Mouse (Mus musculus): ENCODE results near the gene Pgam2. TPM values are rescaled to one million over a fixed set of nuclear protein-coding genes. Genes with fewer than 3 reads are reported as not detected.

Gene Pgam2
- total and polyA plus RNA-seq, 2 experiments from 2014 or later: 3.8 TPM; not detected in 1

GRCm38 (mm10) chr11:5804174-5804573 is 641 bp upstream of the Pgam2 start:
- Histone ChIP-seq H3K27ac (ENCODE audit: low read depth, low read length) (no peak overlapping the region), H3K36me3 (ENCODE audit: insufficient read depth, low read length) (peaks cover 25% of the 10 kb centered on the region), H3K4me1 (ENCODE audit: insufficient read depth, low read length) (0 out of 2 replicates have a peak, but pooled peaks cover 5% of the 10 kb centered on the region), H3K9ac (replicated peaks; ENCODE audit: low read length, poor library complexity, severe bottlenecking) (no peak overlapping the region), H3K4me2 (ENCODE audit: low read depth, low read length, poor library complexity, severe bottlenecking) (no peak overlapping the region), H3K9me3 (ENCODE audit: low read length) (no peaks in the 10 kb centered on the region), H3K27me3 (ENCODE audit: insufficient read depth, low read length) (no peaks in the 10 kb centered on the region), H3K4me3 (ENCODE audit: low read depth, low read length) (no peak overlapping the region)
- no peak for TF ChIP-seq CTCF (IDR thresholded peaks at IDR 0.05)
- WGBS: 78% methylated on average over 5 of the region's 5 CpGs
- DNase-seq (ENCODE audit: low spot score): no peak
- ATAC-seq (ENCODE audit: low FRiP score): no peak

- 0 out of 2 replicates have a peak, but pooled peaks cover 5% of the 10 kb centered on the region for H3K4me1 ChIP-seq (ENCODE audit: insufficient read depth, low read length)
- peaks cover 37% of the 10 kb centered on the region for H3K36me3 ChIP-seq (ENCODE audit: insufficient read depth, low read length)
- no peak overlapping the region for H3K27ac ChIP-seq (ENCODE audit: low read depth, low read length)
- ATAC-seq (ENCODE audit: low FRiP score): no peak
- H3K9ac ChIP-seq (replicated peaks; ENCODE audit: low read length, poor library complexity, severe bottlenecking): no peak overlapping the region
- no peak overlapping the region for H3K4me3 ChIP-seq (ENCODE audit: low read depth, low read length)
- H3K9me3 ChIP-seq (ENCODE audit: low read length): no peaks in the 10 kb centered on the region
- DNase-seq (ENCODE audit: low spot score): no peak
- H3K4me2 ChIP-seq (ENCODE audit: low read depth, low read length, poor library complexity, severe bottlenecking): no peak overlapping the region
- H3K27me3 ChIP-seq (ENCODE audit: insufficient read depth, low read length): no peaks in the 10 kb centered on the region
- 81% methylated on average over 8 of the region's 8 CpGs for WGBS
- TF ChIP-seq CTCF (IDR thresholded peaks at IDR 0.05): no peak
Observed at GRCm38 (mm10) chr11:5802457-5803217, 896 bp downstream of the Pgam2 start.

GRCm38 (mm10) chr11:5802005-5802404 is 1.5 kb downstream of the Pgam2 start:
- Histone ChIP-seq H3K9ac (replicated peaks; ENCODE audit: low read length, poor library complexity, severe bottlenecking) (no peak overlapping the region), H3K4me1 (ENCODE audit: insufficient read depth, low read length) (0 out of 2 replicates have a peak, but pooled peaks cover 5% of the 10 kb centered on the region), H3K27ac (ENCODE audit: low read depth, low read length) (no peak overlapping the region), H3K4me2 (ENCODE audit: low read depth, low read length, poor library complexity, severe bottlenecking) (no peak overlapping the region), H3K4me3 (ENCODE audit: low read depth, low read length) (no peak overlapping the region), H3K27me3 (ENCODE audit: insufficient read depth, low read length) (no peaks in the 10 kb centered on the region), H3K9me3 (ENCODE audit: low read length) (no peaks in the 10 kb centered on the region), H3K36me3 (ENCODE audit: insufficient read depth, low read length) (peaks cover 43% of the 10 kb centered on the region)
- 75% methylated on average over 12 of the region's 12 CpGs for whole genome bisulfite sequencing
- DNase-seq (ENCODE audit: low spot score) (no peak), ATAC-seq (ENCODE audit: low FRiP score) (0 out of 2 replicates have a peak, but pooled peaks have one; percentile 4)
- TF ChIP-seq CTCF (IDR thresholded peaks at IDR 0.05): no peak

GRCm38 (mm10) chr11:5801511-5801910 is 2.0 kb downstream of the Pgam2 start:
- H3K4me1 ChIP-seq (ENCODE audit: insufficient read depth, low read length): 0 out of 2 replicates have a peak, but pooled peaks cover 5% of the 10 kb centered on the region
- no peak for TF ChIP-seq CTCF (IDR thresholded peaks at IDR 0.05)
- peaks cover 48% of the 10 kb centered on the region for H3K36me3 ChIP-seq (ENCODE audit: insufficient read depth, low read length)
- WGBS: 95% methylated on average over 16 of the region's 16 CpGs
- no peak overlapping the region for H3K4me2 ChIP-seq (ENCODE audit: low read depth, low read length, poor library complexity, severe bottlenecking)
- ATAC-seq (ENCODE audit: low FRiP score) (no peak), DNase-seq (ENCODE audit: low spot score) (no peak)
- no peaks in the 10 kb centered on the region for H3K9me3 ChIP-seq (ENCODE audit: low read length)
- no peak overlapping the region for H3K27ac ChIP-seq (ENCODE audit: low read depth, low read length)
- no peak overlapping the region for H3K4me3 ChIP-seq (ENCODE audit: low read depth, low read length)
- no peaks in the 10 kb centered on the region for H3K27me3 ChIP-seq (ENCODE audit: insufficient read depth, low read length)
- H3K9ac ChIP-seq (replicated peaks; ENCODE audit: low read length, poor library complexity, severe bottlenecking): no peak overlapping the region

- Histone ChIP-seq H3K4me2 (ENCODE audit: low read depth, low read length, poor library complexity, severe bottlenecking) (no peak overlapping the region), H3K27me3 (ENCODE audit: insufficient read depth, low read length) (no peaks in the 10 kb centered on the region), H3K9me3 (ENCODE audit: low read length) (no peaks in the 10 kb centered on the region), H3K4me3 (ENCODE audit: low read depth, low read length) (no peak overlapping the region), H3K4me1 (ENCODE audit: insufficient read depth, low read length) (0 out of 2 replicates have a peak, but pooled peaks cover 5% of the 10 kb centered on the region), H3K27ac (ENCODE audit: low read depth, low read length) (no peak overlapping the region), H3K9ac (replicated peaks; ENCODE audit: low read length, poor library complexity, severe bottlenecking) (no peak overlapping the region), H3K36me3 (ENCODE audit: insufficient read depth, low read length) (peaks cover 63% of the 10 kb centered on the region)
- no peak for ATAC-seq (ENCODE audit: low FRiP score)
- no peak for DNase-seq (ENCODE audit: low spot score)
- no peak for TF ChIP-seq CTCF (IDR thresholded peaks at IDR 0.05)
- 90% methylated on average over 17 of the region's 17 CpGs for WGBS
Observed at GRCm38 (mm10) chr11:5799621-5800490, 3.7 kb downstream of the Pgam2 start.
